Mouse (Mus musculus): Measurements from ENCODE around the gene Rassf6. TPM values are rescaled to one million over a fixed set of nuclear protein-coding genes. Genes with fewer than 3 reads are reported as not detected.
A peak's percentile ranks its signal among the peaks of the same experiment; 100 is the strongest.

The Rassf6 gene
- polyA plus RNA-seq, 1 experiment, result 0.42 TPM

- Histone ChIP-seq H3K27ac (ENCODE audit: control insufficient read depth, insufficient read depth, low read depth, low read length) (no peak overlapping the region), H3K27me3 (ENCODE audit: control insufficient read depth, insufficient read depth, low read length) (no peaks in the 10 kb centered on the region), H3K36me3 (ENCODE audit: control insufficient read depth, insufficient read depth, low read length) (no peaks in the 10 kb centered on the region), H3K4me3 (ENCODE audit: control insufficient read depth, low read depth, low read length) (peak overlapping the region; percentile 74), H3K4me1 (ENCODE audit: control insufficient read depth, insufficient read depth, low read length) (peaks cover 6% of the 10 kb centered on the region)
- TF ChIP-seq POLR2A (IDR thresholded peaks at IDR 0.05; ENCODE audit: control insufficient read depth, low read depth, low read length) (no peak), CTCF (IDR thresholded peaks at IDR 0.05; ENCODE audit: control insufficient read depth, insufficient read depth, insufficient replicate concordance, low read depth, low read length) (peak; percentile 89)
These were observed 51.5 kb downstream of the Rassf6 start for GRCm38 (mm10) chr5:90588708-90589595.

DNA sequence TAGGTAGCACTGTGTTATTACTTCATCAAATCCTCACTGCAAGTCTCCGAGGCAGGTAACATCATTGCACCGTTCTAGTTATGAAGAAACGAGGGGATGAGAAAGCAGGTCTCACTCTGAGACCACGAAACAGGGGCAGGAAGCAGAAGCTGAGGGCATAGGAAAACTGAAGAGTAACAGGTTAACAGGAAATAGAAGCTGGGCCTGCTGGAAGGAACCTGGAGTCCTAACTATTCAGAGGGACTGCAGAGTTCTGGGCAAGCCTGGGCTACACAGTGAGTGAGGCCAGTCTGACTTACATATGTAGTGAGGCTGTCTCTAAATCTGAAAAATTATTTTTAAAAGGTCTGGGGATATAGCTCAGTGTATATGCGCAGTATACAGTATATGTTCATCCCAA lies 52.4 kb downstream of the Rassf6 start:
- H3K4me1 ChIP-seq (ENCODE audit: control insufficient read depth, insufficient read depth, low read length), result peaks cover 6% of the 10 kb centered on the region
- no peaks in the 10 kb centered on the region for H3K27me3 ChIP-seq (ENCODE audit: control insufficient read depth, insufficient read depth, low read length)
- TF ChIP-seq POLR2A (IDR thresholded peaks at IDR 0.05; ENCODE audit: control insufficient read depth, low read depth, low read length) (no peak), CTCF (IDR thresholded peaks at IDR 0.05; ENCODE audit: control insufficient read depth, insufficient read depth, insufficient replicate concordance, low read depth, low read length) (no peak)
- H3K36me3 ChIP-seq (ENCODE audit: control insufficient read depth, insufficient read depth, low read length), result no peaks in the 10 kb centered on the region
- no peak overlapping the region for H3K4me3 ChIP-seq (ENCODE audit: control insufficient read depth, low read depth, low read length)
- H3K27ac ChIP-seq (ENCODE audit: control insufficient read depth, insufficient read depth, low read depth, low read length), result no peak overlapping the region

DNA sequence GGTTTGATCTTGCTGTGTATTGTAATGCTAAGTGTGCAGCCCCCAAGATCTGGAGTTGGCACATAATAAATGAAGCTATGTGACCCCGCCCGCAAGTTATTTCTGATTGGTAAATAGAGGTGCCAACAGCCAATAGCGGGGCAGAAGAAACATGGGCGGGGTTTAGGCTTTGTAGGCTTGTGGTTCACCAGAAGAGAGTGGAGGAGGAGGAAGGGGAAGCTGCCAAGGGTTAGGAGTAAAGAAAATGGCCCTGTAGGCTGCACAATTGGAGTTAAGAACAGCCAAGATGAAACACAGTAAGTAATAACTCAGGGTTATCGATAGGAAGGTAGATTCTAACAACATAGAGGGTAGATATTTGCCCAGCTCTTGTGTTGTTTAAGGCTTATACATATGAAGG lies 53.9 kb downstream of the Rassf6 start:
- no peak for TF ChIP-seq POLR2A (IDR thresholded peaks at IDR 0.05; ENCODE audit: control insufficient read depth, low read depth, low read length)
- no peak for TF ChIP-seq CTCF (IDR thresholded peaks at IDR 0.05; ENCODE audit: control insufficient read depth, insufficient read depth, insufficient replicate concordance, low read depth, low read length)
- Histone ChIP-seq H3K27me3 (ENCODE audit: control insufficient read depth, insufficient read depth, low read length) (no peaks in the 10 kb centered on the region), H3K4me1 (ENCODE audit: control insufficient read depth, insufficient read depth, low read length) (peaks cover 6% of the 10 kb centered on the region), H3K27ac (ENCODE audit: control insufficient read depth, insufficient read depth, low read depth, low read length) (no peak overlapping the region), H3K36me3 (ENCODE audit: control insufficient read depth, insufficient read depth, low read length) (no peaks in the 10 kb centered on the region), H3K4me3 (ENCODE audit: control insufficient read depth, low read depth, low read length) (no peak overlapping the region)

- no peak overlapping the region for H3K27ac ChIP-seq (ENCODE audit: control insufficient read depth, insufficient read depth, low read depth, low read length)
- H3K36me3 ChIP-seq (ENCODE audit: control insufficient read depth, insufficient read depth, low read length), result no peaks in the 10 kb centered on the region
- TF ChIP-seq CTCF (IDR thresholded peaks at IDR 0.05; ENCODE audit: control insufficient read depth, insufficient read depth, insufficient replicate concordance, low read depth, low read length) (no peak), POLR2A (IDR thresholded peaks at IDR 0.05; ENCODE audit: control insufficient read depth, low read depth, low read length) (no peak)
- peaks cover 3% of the 10 kb centered on the region for H3K4me1 ChIP-seq (ENCODE audit: control insufficient read depth, insufficient read depth, low read length)
- H3K4me3 ChIP-seq (ENCODE audit: control insufficient read depth, low read depth, low read length), result no peak overlapping the region
- H3K27me3 ChIP-seq (ENCODE audit: control insufficient read depth, insufficient read depth, low read length), result no peaks in the 10 kb centered on the region
These were observed 55.7 kb downstream of the Rassf6 start for GRCm38 (mm10) chr5:90584799-90585198.

DNA sequence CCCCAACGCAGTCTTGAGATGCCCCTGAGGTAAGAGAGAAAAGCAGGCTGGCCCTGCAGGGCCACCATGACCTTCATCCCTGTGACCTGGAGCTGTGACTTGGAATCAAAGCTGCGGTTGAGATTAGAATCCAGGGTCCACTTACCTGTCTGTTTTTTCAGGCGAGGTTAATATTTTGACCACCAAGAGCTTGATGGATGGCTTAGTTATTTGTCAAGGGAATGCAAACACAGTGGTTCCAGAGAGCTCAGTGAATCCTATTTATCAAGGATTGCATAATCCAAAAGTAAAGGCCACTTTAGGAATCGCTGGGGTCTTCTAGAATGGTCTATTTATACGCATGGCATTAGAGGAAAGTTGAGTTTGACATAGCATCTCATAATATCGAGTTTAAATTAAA lies 58.3 kb downstream of the Rassf6 start:
- TF ChIP-seq CTCF (IDR thresholded peaks at IDR 0.05; ENCODE audit: control insufficient read depth, insufficient read depth, insufficient replicate concordance, low read depth, low read length), result no peak
- TF ChIP-seq POLR2A (IDR thresholded peaks at IDR 0.05; ENCODE audit: control insufficient read depth, low read depth, low read length), result no peak
- Histone ChIP-seq H3K4me1 (ENCODE audit: control insufficient read depth, insufficient read depth, low read length) (no peaks in the 10 kb centered on the region), H3K27ac (ENCODE audit: control insufficient read depth, insufficient read depth, low read depth, low read length) (no peak overlapping the region), H3K36me3 (ENCODE audit: control insufficient read depth, insufficient read depth, low read length) (no peaks in the 10 kb centered on the region), H3K27me3 (ENCODE audit: control insufficient read depth, insufficient read depth, low read length) (no peaks in the 10 kb centered on the region), H3K4me3 (ENCODE audit: control insufficient read depth, low read depth, low read length) (no peak overlapping the region)

DNA sequence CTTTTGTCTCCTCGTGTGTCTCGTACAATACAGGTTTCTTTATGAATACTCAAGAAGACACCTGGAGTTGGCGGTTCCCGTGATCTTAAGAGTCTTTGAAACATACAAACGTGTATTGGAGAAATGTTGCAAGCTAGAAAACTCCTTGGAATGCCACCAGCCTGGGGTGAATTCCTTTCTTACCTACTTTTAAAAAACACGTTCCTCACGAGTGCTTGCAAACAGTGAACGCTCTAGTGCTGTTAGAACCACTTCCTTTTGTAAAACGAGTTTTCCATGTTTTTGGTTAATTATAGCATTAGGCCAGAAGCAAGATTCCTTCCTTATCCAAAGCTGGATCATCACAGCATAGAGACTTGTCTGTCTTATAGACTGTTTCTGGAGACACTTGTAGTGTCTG lies 60.9 kb downstream of the Rassf6 start:
- no peak for TF ChIP-seq CTCF (IDR thresholded peaks at IDR 0.05; ENCODE audit: control insufficient read depth, insufficient read depth, insufficient replicate concordance, low read depth, low read length)
- no peak for TF ChIP-seq POLR2A (IDR thresholded peaks at IDR 0.05; ENCODE audit: control insufficient read depth, low read depth, low read length)
- Histone ChIP-seq H3K27me3 (ENCODE audit: control insufficient read depth, insufficient read depth, low read length) (no peaks in the 10 kb centered on the region), H3K36me3 (ENCODE audit: control insufficient read depth, insufficient read depth, low read length) (no peaks in the 10 kb centered on the region), H3K4me3 (ENCODE audit: control insufficient read depth, low read depth, low read length) (no peak overlapping the region), H3K4me1 (ENCODE audit: control insufficient read depth, insufficient read depth, low read length) (no peaks in the 10 kb centered on the region), H3K27ac (ENCODE audit: control insufficient read depth, insufficient read depth, low read depth, low read length) (no peak overlapping the region)

DNA sequence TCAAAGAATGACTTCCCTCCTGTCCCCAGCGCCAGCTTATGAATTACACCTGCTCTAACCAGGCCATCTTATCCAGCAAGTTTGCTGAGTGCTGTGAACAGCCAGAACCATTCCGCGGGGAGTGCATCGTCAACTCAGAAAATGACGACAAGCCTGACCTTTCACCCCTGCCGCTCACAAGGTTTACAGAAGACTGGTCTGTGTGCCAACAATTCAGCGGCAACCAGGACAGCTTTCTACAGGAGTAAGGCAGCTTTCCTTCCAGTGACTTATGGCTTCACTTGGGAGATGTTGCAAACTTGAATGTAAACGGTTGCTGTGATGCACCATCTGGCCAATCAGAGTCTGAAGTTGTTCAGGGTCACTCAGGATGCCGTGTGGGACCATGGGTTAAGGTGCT lies 62.7 kb downstream of the Rassf6 start:
- H3K27ac ChIP-seq (ENCODE audit: control insufficient read depth, insufficient read depth, low read depth, low read length), result no peak overlapping the region
- TF ChIP-seq CTCF (IDR thresholded peaks at IDR 0.05; ENCODE audit: control insufficient read depth, insufficient read depth, insufficient replicate concordance, low read depth, low read length) (no peak), POLR2A (IDR thresholded peaks at IDR 0.05; ENCODE audit: control insufficient read depth, low read depth, low read length) (no peak)
- H3K4me1 ChIP-seq (ENCODE audit: control insufficient read depth, insufficient read depth, low read length), result no peaks in the 10 kb centered on the region
- H3K36me3 ChIP-seq (ENCODE audit: control insufficient read depth, insufficient read depth, low read length), result no peaks in the 10 kb centered on the region
- no peaks in the 10 kb centered on the region for H3K27me3 ChIP-seq (ENCODE audit: control insufficient read depth, insufficient read depth, low read length)
- H3K4me3 ChIP-seq (ENCODE audit: control insufficient read depth, low read depth, low read length), result no peak overlapping the region
